Mouse (Mus musculus): ENCODE data around the gene AI661453. TPM values are rescaled to one million over a fixed set of nuclear protein-coding genes. Genes with fewer than 3 reads are reported as not detected.
"Not testable (repeated sequence)": the region's sequence is repeated elsewhere in the genome, so short reads cannot be mapped to it uniquely, and the experiment has no call there.

AI661453 gene
- 0.27 and 0.36 TPM in 2 replicates for polyA plus RNA-seq (2016; fragmentation: Nextera tagmentation; extraction: Ambion mirVana)

- Histone ChIP-seq H3K27me3 (replicated peaks; ENCODE audit: low read depth, poor library complexity, severe bottlenecking) (peaks cover 69% of the 10 kb centered on the region), H3K9me3 (no peaks in the 10 kb centered on the region), H3K4me1 (peaks cover 37% of the 10 kb centered on the region), H3K4me3 (peak within 1 kb of the TSS; percentile 56), H3K36me3 (replicated peaks) (no peaks in the 10 kb centered on the region), H3K27ac (replicated peaks) (peak within 1 kb of the TSS; percentile 71)
- 1% methylated on average over 45 of the region's 45 CpGs for WGBS
- DNase-seq (ENCODE audit: low spot score) = peak; percentile 74
These were observed at the start of gene AI661453 for GRCm38 (mm10) chr17:47436156-47436906. Gene AI661453, plus strand, starts transcription at chr17:47436615.

- H3K4me3 ChIP-seq = no peak overlapping the region
- peaks cover 10% of the 10 kb centered on the region for H3K4me1 ChIP-seq
- H3K9me3 ChIP-seq = no peaks in the 10 kb centered on the region
- peak; percentile 61 for DNase-seq (ENCODE audit: low spot score)
- no peak overlapping the region for H3K27ac ChIP-seq (replicated peaks)
- 0 out of 2 replicates have a peak, but pooled peaks cover 7% of the 10 kb centered on the region for H3K27me3 ChIP-seq (replicated peaks; ENCODE audit: low read depth, poor library complexity, severe bottlenecking)
- 61% methylated on average over 4 of the region's 4 CpGs for WGBS
- peaks cover 10% of the 10 kb centered on the region for H3K36me3 ChIP-seq (replicated peaks)
These were observed 49.8 kb upstream of the AI661453 start for GRCm38 (mm10) chr17:47386649-47387048.

GRCm38 (mm10) chr17:47394223-47394869 lies 42.1 kb upstream of the AI661453 start:
- Histone ChIP-seq H3K27ac (replicated peaks) (no peak overlapping the region), H3K27me3 (replicated peaks; ENCODE audit: low read depth, poor library complexity, severe bottlenecking) (peaks cover 58% of the 10 kb centered on the region), H3K4me1 (peaks cover 19% of the 10 kb centered on the region), H3K36me3 (replicated peaks) (no peaks in the 10 kb centered on the region), H3K9me3 (peaks cover 3% of the 10 kb centered on the region; the same call in 1 of the 2 replicates), H3K4me3 (peak overlapping the region; percentile 44)
- WGBS = 20% methylated on average over 24 of the region's 24 CpGs
- DNase-seq (ENCODE audit: low spot score) = peak; percentile 36

- Histone ChIP-seq H3K4me1 (peaks cover 20% of the 10 kb centered on the region), H3K27me3 (replicated peaks; ENCODE audit: low read depth, poor library complexity, severe bottlenecking) (peaks cover 68% of the 10 kb centered on the region), H3K36me3 (replicated peaks) (no peaks in the 10 kb centered on the region), H3K27ac (replicated peaks) (no peak overlapping the region), H3K9me3 (peaks cover 3% of the 10 kb centered on the region; the same call in 1 of the 2 replicates), H3K4me3 (peak overlapping the region; percentile 44)
- peak; percentile 69 for DNase-seq (ENCODE audit: low spot score)
- WGBS = 4% methylated on average over 20 of the region's 20 CpGs
These were observed 41.0 kb upstream of the AI661453 start for GRCm38 (mm10) chr17:47395376-47395913.

GRCm38 (mm10) chr17:47399091-47399490 lies 37.3 kb upstream of the AI661453 start:
- DNase-seq (ENCODE audit: low spot score) = no peak
- Histone ChIP-seq H3K27ac (replicated peaks) (no peak overlapping the region), H3K4me3 (no peak overlapping the region), H3K36me3 (replicated peaks) (no peaks in the 10 kb centered on the region), H3K9me3 (no peaks in the 10 kb centered on the region), H3K27me3 (replicated peaks; ENCODE audit: low read depth, poor library complexity, severe bottlenecking) (peaks cover 70% of the 10 kb centered on the region), H3K4me1 (peaks cover 23% of the 10 kb centered on the region)
- 89% methylated on average over 8 of the region's 8 CpGs for WGBS

- 32% methylated on average over 10 of the region's 10 CpGs for WGBS
These were observed 36.0 kb upstream of the AI661453 start, which contains the start of gene Guca1a for GRCm38 (mm10) chr17:47400451-47400850. Gene Guca1a, minus strand, starts transcription at chr17:47400584.

GRCm38 (mm10) chr17:47407717-47408557 lies 28.5 kb upstream of the AI661453 start:
- 67% methylated on average over 10 of the region's 10 CpGs for WGBS
- Histone ChIP-seq H3K27ac (replicated peaks) (no peak overlapping the region), H3K4me1 (peaks cover 6% of the 10 kb centered on the region; the same call in 1 of the 2 replicates), H3K9me3 (no peaks in the 10 kb centered on the region), H3K4me3 (no peak overlapping the region), H3K27me3 (replicated peaks; ENCODE audit: low read depth, poor library complexity, severe bottlenecking) (peaks cover 81% of the 10 kb centered on the region), H3K36me3 (replicated peaks) (no peaks in the 10 kb centered on the region)
- no peak for DNase-seq (ENCODE audit: low spot score)

More at GRCm38 (mm10) chr17:47400451-47400850, 36.0 kb upstream of the AI661453 start, which contains the start of gene Guca1a:
- Histone ChIP-seq H3K36me3 (replicated peaks) (no peaks in the 10 kb centered on the region), H3K4me1 (peaks cover 10% of the 10 kb centered on the region; the same call in 1 of the 2 replicates), H3K27me3 (replicated peaks; ENCODE audit: low read depth, poor library complexity, severe bottlenecking) (peaks cover 65% of the 10 kb centered on the region), H3K27ac (replicated peaks) (no peak within 1 kb of the TSS), H3K4me3 (no peak within 1 kb of the TSS), H3K9me3 (no peaks in the 10 kb centered on the region)
- no peak for DNase-seq (ENCODE audit: low spot score)

- H3K27me3 ChIP-seq (replicated peaks; ENCODE audit: low read depth, poor library complexity, severe bottlenecking) = peaks cover 82% of the 10 kb centered on the region
These were observed 27.9 kb upstream of the AI661453 start for GRCm38 (mm10) chr17:47408558-47408898.

GRCm38 (mm10) chr17:47409897-47410861 lies 26.2 kb upstream of the AI661453 start:
- WGBS = 3% methylated on average over 74 of the region's 74 CpGs
- Histone ChIP-seq H3K4me3 (peak overlapping the region; percentile 55), H3K27me3 (replicated peaks; ENCODE audit: low read depth, poor library complexity, severe bottlenecking) (peaks cover 83% of the 10 kb centered on the region)
- H3K4me1 ChIP-seq; H3K36me3 ChIP-seq (replicated peaks); H3K9me3 ChIP-seq; H3K27ac ChIP-seq (replicated peaks): not testable (repeated sequence)
- DNase-seq (ENCODE audit: low spot score) = peak; percentile 49

More at GRCm38 (mm10) chr17:47408558-47408898, 27.9 kb upstream of the AI661453 start:
- H3K36me3 ChIP-seq (replicated peaks) = no peaks in the 10 kb centered on the region
- no peaks in the 10 kb centered on the region for H3K9me3 ChIP-seq
- no peak overlapping the region for H3K27ac ChIP-seq (replicated peaks)
- H3K4me3 ChIP-seq = no peak overlapping the region
- WGBS = 25% methylated on average over 8 of the region's 8 CpGs
- H3K4me1 ChIP-seq = peaks cover 6% of the 10 kb centered on the region; the same call in 1 of the 2 replicates
- DNase-seq (ENCODE audit: low spot score) = peak; percentile 76

- 73% methylated on average over 2 of the region's 2 CpGs for WGBS
- DNase-seq (ENCODE audit: low spot score) = no peak
- H3K27me3 ChIP-seq (replicated peaks; ENCODE audit: low read depth, poor library complexity, severe bottlenecking) = 0 out of 2 replicates have a peak, but pooled peaks cover 3% of the 10 kb centered on the region
- no peak overlapping the region for H3K4me3 ChIP-seq
- H3K27ac ChIP-seq (replicated peaks) = no peak overlapping the region
- no peaks in the 10 kb centered on the region for H3K9me3 ChIP-seq
- H3K36me3 ChIP-seq (replicated peaks) = no peaks in the 10 kb centered on the region
- no peaks in the 10 kb centered on the region for H3K4me1 ChIP-seq
These were observed 16.2 kb upstream of the AI661453 start for GRCm38 (mm10) chr17:47420195-47420594.

- no peaks in the 10 kb centered on the region for H3K9me3 ChIP-seq
- WGBS = 84% methylated on average over 3 of the region's 3 CpGs
- no peak for DNase-seq (ENCODE audit: low spot score)
- H3K4me3 ChIP-seq = no peak overlapping the region
- H3K27ac ChIP-seq (replicated peaks) = no peak overlapping the region
- no peaks in the 10 kb centered on the region for H3K36me3 ChIP-seq (replicated peaks)
- no peaks in the 10 kb centered on the region for H3K4me1 ChIP-seq
- H3K27me3 ChIP-seq (replicated peaks; ENCODE audit: low read depth, poor library complexity, severe bottlenecking) = no peaks in the 10 kb centered on the region
These were observed 14.8 kb upstream of the AI661453 start for GRCm38 (mm10) chr17:47421566-47421965.

Measured in embryonic facial prominence, embryonic 10.5 days (tissue).